Mouse (Mus musculus): ENCODE results near the gene Gpr155. TPM values are rescaled to one million over a fixed set of nuclear protein-coding genes. Genes with fewer than 3 reads are reported as not detected.

Gene Gpr155
- polyA plus RNA-seq (2012; ENCODE audit: insufficient read depth, insufficient read length, missing spikeins): 30.8 TPM in 2 replicates

GRCm38 (mm10) chr2:73386356-73387046, at the start of gene Gpr155:
Gene Gpr155 (minus strand): TSS chr2:73386572.
- Histone ChIP-seq H3K4me1 (ENCODE audit: control insufficient read depth, insufficient read depth, low read length) (peaks cover 11% of the 10 kb centered on the region), H3K4me3 (ENCODE audit: insufficient read depth, low read length) (peak within 1 kb of the TSS; percentile 87), H3K27ac (ENCODE audit: insufficient read depth, low read depth, low read length) (peak within 1 kb of the TSS; percentile 70)
- TF ChIP-seq POLR2A (IDR thresholded peaks at IDR 0.05; ENCODE audit: borderline replicate concordance, low read depth, low read length): no peak
- TF ChIP-seq CTCF (IDR thresholded peaks at IDR 0.05; ENCODE audit: low read depth, low read length): no peak

GRCm38 (mm10) chr2:73435847-73436246, 49.5 kb upstream of the Gpr155 start:
- no peak overlapping the region for H3K27ac ChIP-seq (ENCODE audit: insufficient read depth, low read depth, low read length)
- no peaks in the 10 kb centered on the region for H3K4me1 ChIP-seq (ENCODE audit: control insufficient read depth, insufficient read depth, low read length)
- no peak overlapping the region for H3K4me3 ChIP-seq (ENCODE audit: insufficient read depth, low read length)
- no peak for TF ChIP-seq POLR2A (IDR thresholded peaks at IDR 0.05; ENCODE audit: borderline replicate concordance, low read depth, low read length)
- TF ChIP-seq CTCF (IDR thresholded peaks at IDR 0.05; ENCODE audit: low read depth, low read length): no peak

GRCm38 (mm10) chr2:73431959-73432396, 45.6 kb upstream of the Gpr155 start:
- TF ChIP-seq POLR2A (IDR thresholded peaks at IDR 0.05; ENCODE audit: borderline replicate concordance, low read depth, low read length): no peak
- no peak for TF ChIP-seq CTCF (IDR thresholded peaks at IDR 0.05; ENCODE audit: low read depth, low read length)
- no peaks in the 10 kb centered on the region for H3K4me1 ChIP-seq (ENCODE audit: control insufficient read depth, insufficient read depth, low read length)
- H3K27ac ChIP-seq (ENCODE audit: insufficient read depth, low read depth, low read length): no peak overlapping the region
- H3K4me3 ChIP-seq (ENCODE audit: insufficient read depth, low read length): no peak overlapping the region

- no peak overlapping the region for H3K27ac ChIP-seq (ENCODE audit: insufficient read depth, low read depth, low read length)
- TF ChIP-seq POLR2A (IDR thresholded peaks at IDR 0.05; ENCODE audit: borderline replicate concordance, low read depth, low read length): no peak
- TF ChIP-seq CTCF (IDR thresholded peaks at IDR 0.05; ENCODE audit: low read depth, low read length): no peak
- H3K4me3 ChIP-seq (ENCODE audit: insufficient read depth, low read length): no peak overlapping the region
- H3K4me1 ChIP-seq (ENCODE audit: control insufficient read depth, insufficient read depth, low read length): no peaks in the 10 kb centered on the region
These were observed 42.6 kb upstream of the Gpr155 start for GRCm38 (mm10) chr2:73428803-73429468.

- Histone ChIP-seq H3K4me3 (ENCODE audit: insufficient read depth, low read length) (no peak overlapping the region), H3K27ac (ENCODE audit: insufficient read depth, low read depth, low read length) (no peak overlapping the region), H3K4me1 (ENCODE audit: control insufficient read depth, insufficient read depth, low read length) (no peaks in the 10 kb centered on the region)
- TF ChIP-seq POLR2A (IDR thresholded peaks at IDR 0.05; ENCODE audit: borderline replicate concordance, low read depth, low read length) (no peak), CTCF (IDR thresholded peaks at IDR 0.05; ENCODE audit: low read depth, low read length) (peak; percentile 75)
These were observed 40.9 kb upstream of the Gpr155 start for GRCm38 (mm10) chr2:73427293-73427692.

DNA sequence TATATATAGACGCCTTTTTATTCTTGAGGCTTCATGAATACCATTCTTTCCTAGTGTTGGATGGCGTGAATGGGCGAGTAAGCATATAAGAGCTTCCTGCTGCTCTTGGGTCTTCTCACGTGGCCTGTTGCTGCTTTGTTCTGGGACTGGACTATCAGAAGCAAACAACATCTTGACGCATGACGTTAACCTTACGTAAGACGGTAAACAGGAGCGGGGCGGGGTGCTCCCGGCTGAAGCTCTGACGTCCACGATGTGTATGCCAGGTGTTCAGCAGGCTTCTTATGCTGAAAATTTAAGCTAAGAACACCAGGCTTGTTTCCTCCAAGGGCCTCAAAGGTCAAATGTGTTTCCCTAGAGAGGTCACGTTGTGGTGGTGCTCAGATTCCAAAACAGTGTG, 39.5 kb upstream of the Gpr155 start:
- Histone ChIP-seq H3K27ac (ENCODE audit: insufficient read depth, low read depth, low read length) (no peak overlapping the region), H3K4me1 (ENCODE audit: control insufficient read depth, insufficient read depth, low read length) (no peaks in the 10 kb centered on the region), H3K4me3 (ENCODE audit: insufficient read depth, low read length) (no peak overlapping the region)
- TF ChIP-seq CTCF (IDR thresholded peaks at IDR 0.05; ENCODE audit: low read depth, low read length): no peak
- no peak for TF ChIP-seq POLR2A (IDR thresholded peaks at IDR 0.05; ENCODE audit: borderline replicate concordance, low read depth, low read length)

DNA sequence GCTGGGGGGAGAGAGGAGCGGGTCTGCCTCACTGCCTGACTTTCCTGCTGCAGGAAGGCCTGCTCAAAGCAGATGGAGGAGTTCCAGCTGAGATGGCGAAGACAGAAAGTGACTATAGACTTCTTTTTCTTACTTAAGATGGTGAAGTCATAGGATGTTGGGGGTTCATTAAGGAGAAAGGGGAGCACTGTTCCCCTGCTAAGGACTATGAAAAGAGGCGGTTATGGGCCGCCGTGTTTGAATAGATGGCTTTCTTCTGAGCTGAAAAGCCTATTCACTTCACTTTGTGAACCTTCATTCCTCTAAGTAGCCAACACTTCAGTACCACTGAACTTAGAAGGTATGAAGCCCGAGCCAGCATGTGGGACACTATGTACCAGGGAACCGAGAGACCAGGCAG, 33.4 kb upstream of the Gpr155 start:
- Histone ChIP-seq H3K4me1 (ENCODE audit: control insufficient read depth, insufficient read depth, low read length) (no peaks in the 10 kb centered on the region), H3K4me3 (ENCODE audit: insufficient read depth, low read length) (no peak overlapping the region), H3K27ac (ENCODE audit: insufficient read depth, low read depth, low read length) (no peak overlapping the region)
- TF ChIP-seq CTCF (IDR thresholded peaks at IDR 0.05; ENCODE audit: low read depth, low read length): no peak
- no peak for TF ChIP-seq POLR2A (IDR thresholded peaks at IDR 0.05; ENCODE audit: borderline replicate concordance, low read depth, low read length)

DNA sequence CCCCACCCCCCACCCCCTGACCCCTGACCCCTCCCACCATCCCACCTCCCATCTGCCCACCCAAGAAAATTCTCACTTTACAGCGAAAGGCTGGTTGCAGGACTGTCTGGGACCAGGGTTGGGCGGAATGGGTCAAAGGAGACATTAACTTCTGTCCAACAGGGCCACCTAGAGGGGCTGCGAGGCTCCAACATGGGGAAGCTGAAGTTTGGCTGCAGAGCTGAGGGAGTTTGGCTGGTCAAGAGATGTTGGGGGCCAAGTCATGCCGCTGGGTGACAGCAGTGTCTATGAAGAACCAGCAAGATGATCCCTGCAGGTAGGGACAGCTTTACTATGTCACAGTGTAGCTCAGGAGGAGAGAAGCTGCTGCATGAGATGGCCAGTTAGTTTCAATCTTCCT, 32.9 kb upstream of the Gpr155 start:
- Histone ChIP-seq H3K4me1 (ENCODE audit: control insufficient read depth, insufficient read depth, low read length) (no peaks in the 10 kb centered on the region), H3K4me3 (ENCODE audit: insufficient read depth, low read length) (no peak overlapping the region), H3K27ac (ENCODE audit: insufficient read depth, low read depth, low read length) (no peak overlapping the region)
- TF ChIP-seq CTCF (IDR thresholded peaks at IDR 0.05; ENCODE audit: low read depth, low read length): peak; percentile 24; the same call in 1 of the 2 replicates
- no peak for TF ChIP-seq POLR2A (IDR thresholded peaks at IDR 0.05; ENCODE audit: borderline replicate concordance, low read depth, low read length)

GRCm38 (mm10) chr2:73415892-73416291, 29.5 kb upstream of the Gpr155 start:
- H3K4me3 ChIP-seq (ENCODE audit: insufficient read depth, low read length): no peak overlapping the region
- H3K4me1 ChIP-seq (ENCODE audit: control insufficient read depth, insufficient read depth, low read length): no peaks in the 10 kb centered on the region
- H3K27ac ChIP-seq (ENCODE audit: insufficient read depth, low read depth, low read length): no peak overlapping the region
- TF ChIP-seq CTCF (IDR thresholded peaks at IDR 0.05; ENCODE audit: low read depth, low read length) (no peak), POLR2A (IDR thresholded peaks at IDR 0.05; ENCODE audit: borderline replicate concordance, low read depth, low read length) (no peak)

DNA sequence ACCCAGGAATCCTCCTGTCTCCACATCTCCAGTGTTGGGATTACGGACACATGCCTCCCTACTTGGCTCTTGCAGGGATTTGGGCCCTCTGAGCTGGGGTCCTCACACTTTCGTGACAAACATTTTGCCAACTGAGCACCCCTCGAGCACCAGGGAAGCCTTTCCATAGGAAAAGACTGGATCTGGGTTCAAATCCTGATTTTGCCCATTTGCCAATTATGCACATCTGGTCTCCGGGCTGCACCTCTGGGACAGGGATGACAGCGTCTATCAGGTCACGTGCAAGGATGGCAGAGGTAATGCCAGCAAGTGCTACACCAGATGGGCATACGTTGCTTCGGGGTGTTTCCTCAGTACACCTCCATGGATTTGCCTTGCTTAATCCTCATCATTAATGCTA, 23.7 kb upstream of the Gpr155 start:
- TF ChIP-seq POLR2A (IDR thresholded peaks at IDR 0.05; ENCODE audit: borderline replicate concordance, low read depth, low read length) (no peak), CTCF (IDR thresholded peaks at IDR 0.05; ENCODE audit: low read depth, low read length) (no peak)
- Histone ChIP-seq H3K27ac (ENCODE audit: insufficient read depth, low read depth, low read length) (no peak overlapping the region), H3K4me1 (ENCODE audit: control insufficient read depth, insufficient read depth, low read length) (no peaks in the 10 kb centered on the region), H3K4me3 (ENCODE audit: insufficient read depth, low read length) (no peak overlapping the region)

All from bone marrow macrophage, adult 2 months (primary cell).